Mouse (Mus musculus) macrophage (primary cell): ENCODE results near the gene Nfia. TPM values are rescaled to one million over a fixed set of nuclear protein-coding genes. Genes with fewer than 3 reads are reported as not detected.

Experiments used
- H3K27ac ChIP-seq: fragments of 350-480 bp; formaldehyde crosslinking; 2 replicates; pipeline ENCODE4 v1.9.0; 2021
- H3K36me3 ChIP-seq: fragments of 350-480 bp; formaldehyde crosslinking; 2 replicates; pipeline ENCODE4 v1.9.0; 2021; ENCODE audit errors: inconsistent target
- H3K4me3 ChIP-seq: fragments of 350-480 bp; formaldehyde crosslinking; 2 replicates; pipeline ENCODE4 v1.9.0; 2021; ENCODE audit errors: inconsistent target
- H3K79me2 ChIP-seq: fragments of 350-480 bp; formaldehyde crosslinking; 2 replicates; pipeline ENCODE4 v1.9.0; 2021; ENCODE audit errors: inconsistent target
- WGBS: methylation state at CpG from one replicate; pipeline ENCODE4 v1.1.7; 2026; ENCODE audit warnings: inconsistent platforms; ENCODE audit not compliant: missing documents; 5-methylcytosine and 5-hydroxymethylcytosine counted together
- polyA plus RNA-seq: library from polyadenylated mRNA; stranded (reverse); fragments of 250-400 nt; gene quantifications from 3 replicates; pipeline ENCODE4 v1.2.4, GENCODE M21; 2018; ENCODE audit warnings: inconsistent platforms

Gene Nfia
- polyA plus RNA-seq, 1 experiment from 2014 or later: 2.4 TPM

DNA sequence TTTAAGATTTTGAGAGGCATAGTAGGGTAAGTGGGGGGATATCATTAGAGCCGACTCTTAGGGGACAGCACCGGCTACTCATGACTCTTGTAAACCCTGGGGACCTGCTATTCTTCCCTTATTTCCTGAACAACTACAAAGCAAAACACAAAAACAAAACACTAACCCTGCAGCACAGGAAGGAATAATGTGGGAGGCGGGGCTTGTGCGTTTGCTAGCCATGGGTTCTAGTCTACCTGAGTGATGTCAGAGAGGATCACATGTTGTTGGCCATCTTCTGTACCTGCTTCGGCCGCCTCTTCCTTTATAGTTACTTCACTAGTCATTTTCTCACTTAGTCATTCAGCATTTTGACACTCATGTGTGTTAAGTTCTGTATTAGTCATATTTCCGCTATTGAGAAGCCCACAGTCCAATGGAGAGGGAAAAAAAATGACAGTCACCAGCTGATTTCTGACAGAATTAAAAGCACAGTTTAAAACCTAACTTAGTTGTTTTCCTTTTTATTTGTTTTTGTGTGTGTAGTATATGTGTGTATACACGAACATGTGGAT is 88.3 kb downstream of the Nfia start:
- H3K4me3 ChIP-seq: no peak overlapping the region
- no peaks in the 10 kb centered on the region for H3K79me2 ChIP-seq
- 96% methylated on average over 8 of the region's 8 CpGs for WGBS
- H3K27ac ChIP-seq: no peak overlapping the region
- H3K36me3 ChIP-seq: no peaks in the 10 kb centered on the region

DNA sequence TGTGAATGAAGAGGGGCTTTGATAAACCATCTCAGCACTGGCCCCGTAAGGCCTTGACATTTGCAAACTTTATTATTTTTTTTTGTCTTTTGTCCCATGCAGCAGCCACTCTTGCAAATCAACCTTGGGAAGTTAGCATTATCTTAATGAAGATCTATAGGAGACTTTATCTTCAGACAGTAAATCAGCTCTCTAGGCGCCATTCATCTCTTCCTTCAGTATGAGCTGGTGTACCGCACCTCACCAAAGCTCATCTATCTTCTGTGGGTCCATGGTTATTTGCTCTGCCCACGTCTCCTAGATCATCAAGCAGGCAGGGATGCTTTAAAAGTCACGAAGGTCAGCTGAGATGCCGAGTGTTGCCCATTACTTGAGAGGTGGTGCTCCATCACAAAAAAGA is 89.8 kb downstream of the Nfia start:
- no peak overlapping the region for H3K4me3 ChIP-seq
- no peaks in the 10 kb centered on the region for H3K79me2 ChIP-seq
- H3K27ac ChIP-seq: no peak overlapping the region
- no peaks in the 10 kb centered on the region for H3K36me3 ChIP-seq
- 93% methylated on average over 6 of the region's 6 CpGs for WGBS

- no peak overlapping the region for H3K4me3 ChIP-seq
- H3K36me3 ChIP-seq: no peaks in the 10 kb centered on the region
- H3K27ac ChIP-seq: no peak overlapping the region
- H3K79me2 ChIP-seq: no peaks in the 10 kb centered on the region
- WGBS: 100% methylated on average over 2 of the region's 2 CpGs
Observed at GRCm38 (mm10) chr4:97864276-97864675, 91.7 kb downstream of the Nfia start.

- Histone ChIP-seq H3K36me3 (no peaks in the 10 kb centered on the region), H3K79me2 (no peaks in the 10 kb centered on the region), H3K4me3 (no peak overlapping the region), H3K27ac (no peak overlapping the region)
- WGBS: 98% methylated on average over 3 of the region's 3 CpGs
Observed at GRCm38 (mm10) chr4:97865410-97865953, 92.9 kb downstream of the Nfia start.

DNA sequence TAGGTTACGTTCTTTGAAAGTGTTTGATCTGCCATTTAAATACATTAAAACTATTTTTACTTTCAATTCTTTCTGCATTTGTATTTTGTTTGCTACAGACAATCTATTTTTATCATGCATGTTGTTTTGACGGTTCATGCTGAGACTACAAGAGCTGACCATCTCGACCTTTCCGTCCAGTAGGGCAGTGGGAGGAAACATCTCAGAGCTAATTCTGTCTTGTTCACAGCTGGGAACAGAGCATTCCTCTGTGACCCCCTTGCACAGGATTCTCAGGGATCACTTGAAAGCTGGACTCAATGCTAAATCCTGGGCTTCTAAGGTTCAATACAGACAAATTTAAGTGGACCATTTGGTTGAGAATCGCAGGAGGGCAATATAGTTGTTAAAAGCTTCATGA is 93.9 kb downstream of the Nfia start:
- Histone ChIP-seq H3K36me3 (no peaks in the 10 kb centered on the region), H3K4me3 (no peak overlapping the region), H3K27ac (no peak overlapping the region), H3K79me2 (no peaks in the 10 kb centered on the region)
- WGBS: 94% methylated on average over 5 of the region's 5 CpGs

DNA sequence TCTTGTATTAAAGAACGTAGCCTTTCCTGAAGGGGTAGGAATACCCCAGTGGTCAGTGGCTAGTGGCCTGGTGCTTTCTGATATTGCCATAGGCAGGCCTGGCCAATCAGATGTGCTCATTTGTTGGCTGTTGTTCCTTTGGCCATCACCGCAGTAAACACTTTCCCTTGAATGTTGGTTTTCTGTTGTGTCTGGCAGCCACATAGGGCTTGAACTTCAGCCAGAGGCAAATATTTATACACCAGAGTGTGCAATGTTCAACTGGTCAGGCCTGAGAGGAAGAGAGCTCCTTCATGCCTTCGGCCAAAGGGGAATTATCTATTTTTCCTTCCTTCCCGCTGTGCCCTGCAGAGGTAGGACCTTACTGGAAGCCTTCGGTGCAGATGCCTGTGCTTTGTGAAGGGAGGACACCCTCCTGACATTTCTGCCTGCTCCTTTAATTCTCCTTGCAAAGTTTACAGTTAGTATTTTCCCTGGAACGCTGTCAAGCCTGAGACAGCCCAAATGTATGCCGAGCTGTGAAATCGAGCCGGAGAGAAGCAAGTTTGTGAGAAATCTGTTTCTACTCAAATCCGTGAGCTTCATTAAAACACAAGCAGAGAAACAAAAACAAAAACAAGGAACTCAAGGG is 95.9 kb downstream of the Nfia start:
- Histone ChIP-seq H3K4me3 (no peak overlapping the region), H3K36me3 (no peaks in the 10 kb centered on the region), H3K79me2 (no peaks in the 10 kb centered on the region), H3K27ac (no peak overlapping the region)
- 90% methylated on average over 10 of the region's 10 CpGs for WGBS

DNA sequence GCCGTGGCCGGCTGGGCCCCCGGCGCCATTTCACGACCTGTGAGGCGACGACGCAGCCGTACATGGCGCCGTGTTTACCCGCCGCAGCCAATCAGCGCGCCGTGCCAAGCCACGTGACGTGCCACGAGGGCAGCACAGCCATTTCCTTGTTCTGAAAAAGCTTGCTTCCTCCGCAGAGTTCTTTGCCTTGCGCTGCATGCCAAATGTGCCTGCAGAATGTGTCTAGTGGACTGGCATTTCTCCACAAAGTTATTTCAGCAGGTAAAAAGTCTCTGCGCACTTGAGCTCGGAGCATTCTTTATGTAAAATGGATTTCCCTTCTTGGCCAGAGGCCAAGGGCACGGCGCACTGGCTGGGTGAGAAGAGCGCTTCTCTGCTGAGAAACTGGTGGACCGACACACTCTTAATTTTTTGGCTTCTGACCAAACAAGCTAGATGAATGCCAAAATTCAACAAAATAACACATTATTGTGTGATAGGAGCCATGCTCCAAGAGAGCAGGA is 96.5 kb downstream of the Nfia start:
- H3K4me3 ChIP-seq: no peak overlapping the region
- WGBS: 88% methylated on average over 27 of the region's 27 CpGs

GRCm38 (mm10) chr4:97869451-97869850 is 96.9 kb downstream of the Nfia start:
- Histone ChIP-seq H3K79me2 (no peaks in the 10 kb centered on the region), H3K4me3 (no peak overlapping the region), H3K27ac (no peak overlapping the region), H3K36me3 (no peaks in the 10 kb centered on the region)
- 85% methylated on average over 7 of the region's 7 CpGs for WGBS

More for the DNA sequence above, 96.5 kb downstream of the Nfia start:
- Histone ChIP-seq H3K27ac (no peak overlapping the region), H3K79me2 (no peaks in the 10 kb centered on the region), H3K36me3 (no peaks in the 10 kb centered on the region)

GRCm38 (mm10) chr4:97871770-97872439 is 99.4 kb downstream of the Nfia start:
- H3K36me3 ChIP-seq: no peaks in the 10 kb centered on the region
- 73% methylated on average over 9 of the region's 9 CpGs for WGBS
- no peak overlapping the region for H3K4me3 ChIP-seq
- H3K79me2 ChIP-seq: no peaks in the 10 kb centered on the region
- no peak overlapping the region for H3K27ac ChIP-seq

GRCm38 (mm10) chr4:97874916-97875315 is 102.4 kb downstream of the Nfia start:
- 87% methylated on average over 3 of the region's 3 CpGs for WGBS
- Histone ChIP-seq H3K79me2 (no peaks in the 10 kb centered on the region), H3K4me3 (no peak overlapping the region), H3K36me3 (no peaks in the 10 kb centered on the region), H3K27ac (no peak overlapping the region)

DNA sequence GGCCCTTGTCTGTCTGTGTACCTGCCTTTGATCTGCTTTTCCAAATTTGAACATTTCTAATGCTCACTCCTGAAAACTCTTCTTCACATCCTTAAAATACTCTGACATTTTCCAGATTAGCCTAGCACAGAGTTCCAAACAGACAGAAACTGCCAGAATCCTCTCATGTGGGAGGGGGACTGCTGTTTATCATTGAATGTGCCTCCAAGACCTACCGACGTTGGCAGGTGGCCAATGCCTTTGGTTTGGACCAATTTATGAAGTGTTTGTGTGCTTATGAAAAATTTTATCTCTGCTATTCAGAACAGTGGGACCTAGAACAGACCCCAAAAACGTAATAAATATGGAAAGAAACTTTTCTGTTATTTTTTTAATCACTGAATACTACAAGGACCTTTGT is 103.4 kb downstream of the Nfia start:
- WGBS: 68% methylated on average over 3 of the region's 3 CpGs
- no peak overlapping the region for H3K27ac ChIP-seq
- H3K36me3 ChIP-seq: no peaks in the 10 kb centered on the region
- H3K79me2 ChIP-seq: no peaks in the 10 kb centered on the region
- no peak overlapping the region for H3K4me3 ChIP-seq

DNA sequence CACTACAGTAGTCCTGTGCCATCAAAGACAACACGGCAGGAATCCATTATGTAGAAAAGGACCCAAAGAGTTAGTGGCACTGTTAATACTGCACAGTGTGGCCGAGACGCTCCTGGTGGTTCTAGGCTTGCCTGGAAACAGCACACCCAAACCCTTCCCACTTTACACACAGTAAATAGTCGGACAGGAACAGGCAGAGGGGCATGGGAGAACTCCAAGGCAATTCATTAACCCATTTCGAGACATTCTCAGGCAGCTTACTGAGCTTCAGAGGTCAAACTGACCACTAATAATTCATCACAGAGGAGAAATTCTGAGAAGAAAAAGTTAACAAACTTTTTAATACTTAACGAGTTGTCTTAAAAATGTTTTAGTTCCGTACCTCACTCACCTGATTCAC is 107.2 kb downstream of the Nfia start:
- Histone ChIP-seq H3K27ac (no peak overlapping the region), H3K79me2 (no peaks in the 10 kb centered on the region), H3K4me3 (no peak overlapping the region), H3K36me3 (no peaks in the 10 kb centered on the region)
- 96% methylated on average over 7 of the region's 7 CpGs for WGBS

- WGBS: 95% methylated on average over 9 of the region's 9 CpGs
- H3K4me3 ChIP-seq: no peak overlapping the region
- no peak overlapping the region for H3K27ac ChIP-seq
Observed at GRCm38 (mm10) chr4:97880120-97881055, 107.9 kb downstream of the Nfia start.

GRCm38 (mm10) chr4:97885574-97885973 is 113.0 kb downstream of the Nfia start:
- Histone ChIP-seq H3K27ac (no peak overlapping the region), H3K4me3 (no peak overlapping the region), H3K36me3 (no peaks in the 10 kb centered on the region), H3K79me2 (no peaks in the 10 kb centered on the region)
- WGBS: 70% methylated on average over 5 of the region's 5 CpGs

More at GRCm38 (mm10) chr4:97880120-97881055, 107.9 kb downstream of the Nfia start:
- Histone ChIP-seq H3K79me2 (no peaks in the 10 kb centered on the region), H3K36me3 (no peaks in the 10 kb centered on the region)
